Mouse (Mus musculus) intestine, embryonic 15.5 days (tissue): ENCODE measurements around the gene Rab25. TPM values are rescaled to one million over a fixed set of nuclear protein-coding genes. Genes with fewer than 3 reads are reported as not detected.
"Not testable (repeated sequence)": the region's sequence is repeated elsewhere in the genome, so short reads cannot be mapped to it uniquely, and the experiment has no call there.

Source experiments
- ATAC-seq: fragments of 200-750 bp; cut with Nextera tagmentation; 2 replicates; pipeline ENCODE4 v1.8.0; 2017; ENCODE audit warnings: moderate TSS enrichment, moderate library complexity
- H3K27ac ChIP-seq: fragments of 300-500 bp; sonication (generic); 2 replicates; pipeline ENCODE4 v1.5.1; 2015; ENCODE audit warnings: mild to moderate bottlenecking, inconsistent platforms
- H3K27me3 ChIP-seq: fragments of 300-500 bp; sonication (generic); replicated peaks from 2 replicates; pipeline ENCODE4 v1.6.1; 2015; ENCODE audit warnings: inconsistent platforms
- H3K36me3 ChIP-seq: fragments of 300-500 bp; sonication (generic); 2 replicates; pipeline ENCODE4 v1.6.1; 2015; ENCODE audit warnings: inconsistent platforms
- H3K4me1 ChIP-seq: fragments of 300-500 bp; sonication (generic); replicated peaks from 2 replicates; pipeline ENCODE4 v1.6.1; 2015; ENCODE audit warnings: inconsistent platforms
- H3K4me2 ChIP-seq: fragments of 300-500 bp; sonication (generic); replicated peaks from 2 replicates; pipeline ENCODE4 v1.6.1; 2015; ENCODE audit warnings: mild to moderate bottlenecking, inconsistent platforms
- H3K4me3 ChIP-seq: fragments of 300-500 bp; sonication (generic); replicated peaks from 2 replicates; pipeline ENCODE4 v1.5.1; 2015; ENCODE audit warnings: inconsistent platforms
- H3K9ac ChIP-seq: fragments of 300-500 bp; sonication (generic); 2 replicates; pipeline ENCODE4 v1.6.1; 2015; ENCODE audit warnings: inconsistent platforms
- H3K9me3 ChIP-seq: fragments of 300-500 bp; sonication (generic); 2 replicates; pipeline ENCODE4 v1.6.1; 2016; ENCODE audit warnings: inconsistent platforms
- WGBS: fragments of 180-500 bp; shearing (Covaris S2); methylation state at CpG from one replicate; pipeline ENCODE4 v1.1.7; 2015; 5-methylcytosine and 5-hydroxymethylcytosine counted together
- polyA plus RNA-seq: library from polyadenylated mRNA; unstranded; fragments of >200 nt; fragmentation: Nextera tagmentation; extraction: Ambion mirVana; gene quantifications from 2 replicates; pipeline ENCODE4 v1.2.1, GENCODE M21; 2015

The Rab25 gene
- 75.2 and 89.8 TPM in 2 replicates for polyA plus RNA-seq

DNA sequence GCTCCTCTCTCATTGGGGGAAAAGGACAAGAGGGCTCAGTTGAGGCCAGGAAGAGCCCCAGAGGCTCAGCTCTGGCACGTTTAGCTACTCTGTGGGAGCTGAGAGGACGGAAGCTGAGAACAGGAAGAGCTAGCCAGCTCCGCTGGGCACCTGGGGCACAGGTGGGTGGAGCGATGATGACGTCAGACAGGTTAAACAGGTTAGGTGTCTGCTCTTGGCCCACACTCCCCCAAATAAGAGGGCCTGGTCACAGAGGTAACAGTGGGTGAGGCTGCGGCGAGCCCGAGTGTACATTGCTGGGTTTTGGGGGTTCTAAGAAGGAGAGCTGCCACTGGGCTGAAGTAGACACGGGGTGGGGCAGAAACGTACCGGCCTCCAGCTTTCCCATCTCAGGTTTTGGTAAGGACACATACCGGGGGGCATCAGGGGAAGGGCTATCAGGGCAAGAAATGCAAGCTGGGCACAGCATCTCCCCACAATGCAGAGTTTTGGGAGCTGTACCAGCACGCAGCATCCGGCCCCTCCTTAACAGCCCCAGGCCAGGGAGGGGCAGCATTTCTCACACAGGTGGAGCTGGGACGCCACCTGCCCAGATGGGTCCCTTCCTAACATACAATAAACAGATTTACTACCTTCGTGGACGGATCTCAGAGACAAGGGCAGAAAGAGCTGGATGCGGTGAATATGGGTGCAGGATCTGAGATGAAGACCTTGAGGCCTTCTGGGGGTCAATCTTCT lies at the start of gene Rab25:
TSS of gene Rab25 (minus strand) at position 121 of the 738 bp plus-strand sequence.
- WGBS = 43% methylated on average over 18 of the region's 18 CpGs
- Histone ChIP-seq H3K9me3 (no peaks in the 10 kb centered on the region), H3K36me3 (no peaks in the 10 kb centered on the region), H3K27ac (peak within 1 kb of the TSS; percentile 48), H3K9ac (peak within 1 kb of the TSS; percentile 16; the same call in 1 of the 2 replicates), H3K27me3 (no peaks in the 10 kb centered on the region), H3K4me3 (peak within 1 kb of the TSS; percentile 24), H3K4me2 (peak within 1 kb of the TSS; percentile 56), H3K4me1 (peaks cover 19% of the 10 kb centered on the region; the same call in 1 of the 2 replicates)
- peak; percentile 49 for ATAC-seq

DNA sequence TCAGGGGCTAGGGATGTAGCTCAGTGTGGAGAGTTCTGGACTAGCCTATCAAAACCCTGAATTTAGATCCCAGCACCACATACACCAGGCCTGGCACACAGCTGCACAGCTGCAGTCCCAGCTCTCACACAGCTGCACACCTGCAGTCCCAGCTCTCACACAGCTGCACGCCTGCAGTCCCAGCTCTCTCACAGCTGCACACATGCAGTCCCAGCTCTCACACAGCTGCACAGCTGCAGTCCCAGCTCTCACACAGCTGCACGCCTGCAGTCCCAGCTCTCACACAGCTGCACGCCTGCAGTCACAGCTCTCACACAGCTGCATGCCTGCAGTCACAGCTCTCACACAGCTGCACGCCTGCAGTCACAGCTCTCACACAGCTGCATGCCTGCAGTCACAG lies 48.4 kb upstream of the Rab25 start:
- 87% methylated on average over 4 of the region's 4 CpGs for WGBS
- H3K9me3 ChIP-seq, H3K36me3 ChIP-seq, H3K4me3 ChIP-seq, H3K9ac ChIP-seq, ATAC-seq, H3K4me2 ChIP-seq, H3K27ac ChIP-seq, H3K27me3 ChIP-seq: not testable (repeated sequence)
- peaks cover 20% of the 10 kb centered on the region for H3K4me1 ChIP-seq

DNA sequence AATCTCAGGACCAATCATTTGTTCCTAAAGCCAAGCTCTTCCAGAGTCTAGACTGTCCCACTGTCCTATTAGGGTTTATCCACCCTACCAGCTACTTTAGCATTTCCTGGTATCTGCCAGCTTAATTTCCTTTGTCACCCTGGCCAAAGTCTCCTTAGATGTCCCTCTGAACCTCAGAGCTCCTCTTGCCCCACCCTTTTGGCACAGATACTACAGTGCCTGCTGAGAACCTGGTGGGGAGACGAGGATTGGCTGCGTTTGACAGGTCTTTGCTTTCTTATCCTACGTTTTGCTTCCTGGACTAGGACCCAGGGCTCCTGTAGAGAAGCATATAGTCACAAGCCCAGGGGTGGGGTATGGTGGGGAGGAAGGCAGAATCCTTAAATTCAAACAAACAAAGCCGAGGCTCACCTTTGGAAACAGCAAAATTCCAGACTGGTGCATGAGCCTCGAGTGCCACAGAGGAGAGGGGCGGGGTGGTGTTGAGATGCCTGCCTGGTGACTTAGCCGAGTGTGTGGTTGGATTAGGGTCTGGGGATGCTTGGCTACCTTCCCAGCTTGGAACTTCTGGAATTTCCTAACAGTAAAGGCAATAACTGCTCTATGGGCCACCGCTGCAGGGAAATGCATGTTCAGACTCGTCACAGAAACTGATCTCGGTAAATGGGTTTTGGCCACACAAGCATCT lies 45.9 kb upstream of the Rab25 start:
- H3K4me3 ChIP-seq = no peak overlapping the region
- no peaks in the 10 kb centered on the region for H3K36me3 ChIP-seq
- peak; percentile 75 for ATAC-seq
- no peaks in the 10 kb centered on the region for H3K27me3 ChIP-seq
- H3K27ac ChIP-seq = peak overlapping the region; percentile 20
- peaks cover 23% of the 10 kb centered on the region for H3K4me1 ChIP-seq
- peak overlapping the region; percentile 34; the same call in 1 of the 2 replicates for H3K4me2 ChIP-seq
- no peak overlapping the region for H3K9ac ChIP-seq
- 37% methylated on average over 10 of the region's 10 CpGs for WGBS
- no peaks in the 10 kb centered on the region for H3K9me3 ChIP-seq

GRCm38 (mm10) chr3:88592942-88593576 lies 45.0 kb upstream of the Rab25 start:
- H3K9me3 ChIP-seq = no peaks in the 10 kb centered on the region
- peaks cover 5% of the 10 kb centered on the region for H3K36me3 ChIP-seq
- no peak overlapping the region for H3K27ac ChIP-seq
- no peak overlapping the region for H3K4me3 ChIP-seq
- H3K9ac ChIP-seq = no peak overlapping the region
- WGBS = 67% methylated on average over 10 of the region's 10 CpGs
- peak; percentile 37; the same call in 1 of the 2 replicates for ATAC-seq
- H3K4me1 ChIP-seq = peaks cover 23% of the 10 kb centered on the region
- H3K4me2 ChIP-seq = peak overlapping the region; percentile 15; the same call in 1 of the 2 replicates
- no peaks in the 10 kb centered on the region for H3K27me3 ChIP-seq

GRCm38 (mm10) chr3:88591950-88592731 lies 44.0 kb upstream of the Rab25 start:
- ATAC-seq = peak; percentile 47; the same call in 1 of the 2 replicates
- Histone ChIP-seq H3K4me3 (no peak overlapping the region), H3K4me2 (peak overlapping the region; percentile 30; the same call in 1 of the 2 replicates), H3K9ac (no peak overlapping the region), H3K27me3 (no peaks in the 10 kb centered on the region), H3K4me1 (peaks cover 23% of the 10 kb centered on the region), H3K9me3 (no peaks in the 10 kb centered on the region), H3K27ac (0 out of 2 replicates have a peak overlapping the region, but pooled peaks have one; percentile 17), H3K36me3 (peaks cover 15% of the 10 kb centered on the region)
- WGBS = 24% methylated on average over 9 of the region's 9 CpGs

- Histone ChIP-seq H3K4me1 (peaks cover 23% of the 10 kb centered on the region), H3K9ac (no peak overlapping the region), H3K4me2 (no peak overlapping the region), H3K27ac (no peak overlapping the region), H3K4me3 (no peak overlapping the region), H3K9me3 (no peaks in the 10 kb centered on the region), H3K27me3 (no peaks in the 10 kb centered on the region), H3K36me3 (peaks cover 21% of the 10 kb centered on the region)
- WGBS = 48% methylated on average over 3 of the region's 3 CpGs
- no peak for ATAC-seq
Measured at GRCm38 (mm10) chr3:88591044-88591443, 42.9 kb upstream of the Rab25 start.

GRCm38 (mm10) chr3:88590246-88590645 lies 42.1 kb upstream of the Rab25 start:
- Histone ChIP-seq H3K4me3 (no peak overlapping the region), H3K4me1 (peaks cover 23% of the 10 kb centered on the region), H3K36me3 (peaks cover 27% of the 10 kb centered on the region), H3K9me3 (no peaks in the 10 kb centered on the region), H3K27me3 (no peaks in the 10 kb centered on the region), H3K4me2 (no peak overlapping the region), H3K27ac (no peak overlapping the region), H3K9ac (no peak overlapping the region)
- no peak for ATAC-seq
- WGBS = 22% methylated on average over 5 of the region's 5 CpGs

- 95% methylated on average over 5 of the region's 5 CpGs for WGBS
- Histone ChIP-seq H3K4me3 (no peak overlapping the region), H3K27ac (no peak overlapping the region), H3K4me1 (peaks cover 3% of the 10 kb centered on the region; the same call in 1 of the 2 replicates), H3K9me3 (no peaks in the 10 kb centered on the region), H3K9ac (no peak overlapping the region), H3K36me3 (peaks cover 30% of the 10 kb centered on the region), H3K4me2 (no peak overlapping the region), H3K27me3 (no peaks in the 10 kb centered on the region)
- ATAC-seq = no peak
Measured at GRCm38 (mm10) chr3:88586640-88587039, 38.5 kb upstream of the Rab25 start.

DNA sequence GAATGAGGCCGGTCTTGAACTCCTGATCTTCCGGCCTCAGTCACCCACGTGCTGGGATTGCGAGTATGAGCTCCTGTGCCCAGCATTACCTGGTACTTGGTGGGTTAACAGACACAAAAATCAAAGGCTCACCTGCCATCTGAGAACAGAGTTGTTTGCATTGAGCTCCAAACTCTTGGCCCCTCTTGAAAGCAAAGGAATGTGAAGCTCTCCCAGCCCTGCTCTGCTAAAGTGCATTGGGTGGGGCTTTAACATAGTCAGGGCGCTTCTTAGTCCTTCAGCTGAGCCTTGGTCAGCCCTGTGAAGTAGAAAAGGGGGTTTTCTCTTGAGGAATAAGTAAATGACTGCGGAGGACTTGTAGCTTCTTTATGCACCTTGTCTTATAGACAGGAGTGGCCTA lies 37.7 kb upstream of the Rab25 start:
- Histone ChIP-seq H3K27me3 (no peaks in the 10 kb centered on the region), H3K4me1 (peaks cover 5% of the 10 kb centered on the region; the same call in 1 of the 2 replicates), H3K9me3 (no peaks in the 10 kb centered on the region), H3K4me3 (no peak overlapping the region), H3K27ac (no peak overlapping the region), H3K36me3 (peaks cover 30% of the 10 kb centered on the region), H3K4me2 (no peak overlapping the region), H3K9ac (no peak overlapping the region)
- 83% methylated on average over 6 of the region's 6 CpGs for WGBS
- no peak for ATAC-seq

DNA sequence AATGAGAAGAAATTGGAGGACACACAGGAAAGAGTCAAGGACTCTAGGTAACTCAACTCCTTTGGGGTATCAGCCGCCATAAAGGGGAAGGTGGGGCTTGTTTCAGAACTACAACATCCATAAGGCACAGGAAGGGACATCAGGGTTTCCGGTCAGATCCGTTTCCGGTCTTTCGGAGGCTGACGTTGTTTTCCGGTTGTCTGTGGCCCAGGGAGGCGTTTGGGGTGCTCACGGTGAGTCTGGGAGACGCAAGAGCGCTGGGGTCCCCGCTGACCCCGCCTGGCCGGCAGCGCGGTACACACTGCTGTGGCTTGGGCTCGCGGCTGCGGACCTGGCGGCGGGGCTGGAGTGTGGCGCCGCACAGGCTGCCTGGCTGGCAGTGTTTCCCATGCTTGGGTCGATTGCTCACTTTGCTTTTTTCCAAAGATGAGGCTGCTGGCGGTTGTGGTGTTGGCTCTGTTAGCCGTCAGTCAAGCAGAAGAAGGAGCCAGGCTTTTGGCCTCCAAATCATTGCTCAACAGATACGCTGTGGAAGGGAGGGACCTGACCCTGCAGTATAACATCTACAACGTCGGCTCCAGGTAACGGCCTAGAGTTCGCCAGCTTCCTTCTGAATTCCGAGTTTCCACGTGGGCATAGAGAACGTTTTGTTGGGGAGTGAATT lies 31.5 kb upstream of the Rab25 start:
- 0% methylated on average over 34 of the region's 34 CpGs for whole genome bisulfite sequencing
- H3K9ac ChIP-seq = peak overlapping the region; percentile 98
- no peaks in the 10 kb centered on the region for H3K9me3 ChIP-seq
- H3K4me1 ChIP-seq = peaks cover 8% of the 10 kb centered on the region; the same call in 1 of the 2 replicates
- ATAC-seq = peak; percentile 92
- no peaks in the 10 kb centered on the region for H3K27me3 ChIP-seq
- peak overlapping the region; percentile 67 for H3K4me2 ChIP-seq
- H3K36me3 ChIP-seq = peaks cover 3% of the 10 kb centered on the region
- peak overlapping the region; percentile 100 for H3K4me3 ChIP-seq
- H3K27ac ChIP-seq = peak overlapping the region; percentile 77
